In the genomic region with DNA sequence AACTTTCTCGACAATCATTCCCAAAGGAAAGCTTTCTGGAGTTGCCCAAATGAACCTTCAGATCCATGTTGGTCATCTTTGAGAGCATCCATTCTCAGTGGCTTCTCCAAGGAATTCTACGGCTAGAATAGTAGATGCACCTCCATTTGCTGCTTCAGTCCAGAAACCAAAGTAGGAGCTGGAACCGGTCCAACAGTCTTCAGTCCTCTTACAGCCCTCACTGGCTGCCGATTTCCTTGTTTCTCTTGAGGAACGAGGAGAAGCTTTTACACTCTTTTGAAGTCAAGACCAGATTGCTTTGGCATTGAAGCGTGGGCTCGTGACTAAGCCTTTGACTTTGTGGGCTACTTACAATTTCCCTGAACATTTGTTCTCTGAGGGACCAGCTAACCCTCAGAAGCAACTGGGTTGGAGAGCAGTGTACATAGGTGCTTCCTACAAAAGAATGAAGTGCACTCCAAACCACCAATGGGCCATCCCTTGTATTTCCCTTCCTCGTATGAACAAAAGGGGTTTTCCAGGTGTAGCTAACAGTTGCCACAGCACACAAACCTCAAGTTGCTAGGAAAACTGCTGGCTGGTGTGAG, we compare ENCODE assay signal across 24 mouse cellular contexts. TPM values are rescaled to one million over a fixed set of nuclear protein-coding genes. Genes with fewer than 3 reads are reported as not detected.
A peak's percentile ranks its signal among the peaks of the same experiment; 100 is the strongest.
DNase-seq lines count a peak whose midpoint lies in the region; ATAC-seq and TF ChIP-seq lines count a peak whose summit lies in the region.
"Had no signal": no experiment of that assay in that cellular context is flagged by ENCODE, and none has a peak within 500 bp of the region (broad histone marks: within the 10 kb centered on the region; RNA-seq: fewer than 3 reads in every experiment).

No protein-coding gene starts in this region.

- no peak for ATAC-seq in embryonic facial prominence, embryonic 14.5 days (ENCODE audit: low read depth)
- ATAC-seq in kidney, embryonic 15.5 days (replicated peaks; ENCODE audit: low FRiP score) = no peak
- ATAC-seq in lung, postnatal 0 days = peak; percentile 81
- ATAC-seq in intestine, embryonic 15.5 days = no peak
- ATAC-seq: forebrain, embryonic 13.5 days; midbrain, embryonic 13.5 days; Patski had no signal

- H3K9me3 ChIP-seq in embryonic facial prominence, embryonic 14.5 days (ENCODE audit: control insufficient read depth, low read length) = no peaks in the 10 kb centered on the region
- no peaks in the 10 kb centered on the region for H3K9me3 ChIP-seq in embryonic facial prominence, embryonic 10.5 days
- no peaks in the 10 kb centered on the region for H3K9me3 ChIP-seq in kidney, embryonic 15.5 days (replicated peaks)
- H3K9me3 ChIP-seq in lung, postnatal 0 days (ENCODE audit: low read length) = no peaks in the 10 kb centered on the region
- H3K9me3 ChIP-seq in intestine, embryonic 15.5 days = no peaks in the 10 kb centered on the region
- H3K9me3 ChIP-seq: forebrain, embryonic 13.5 days; G1E; hindbrain, embryonic 12.5 days; megakaryocyte, embryonic 14.5 days; midbrain, embryonic 13.5 days; neural tube, embryonic 13.5 days had no signal

- peaks cover 77% of the 10 kb centered on the region for H3K36me3 ChIP-seq in embryonic facial prominence, embryonic 14.5 days (ENCODE audit: control insufficient read depth, insufficient read depth, low read length)
- H3K36me3 ChIP-seq in embryonic facial prominence, embryonic 10.5 days (replicated peaks) = peaks cover 98% of the 10 kb centered on the region
- H3K36me3 ChIP-seq in kidney, embryonic 15.5 days = peaks cover 95% of the 10 kb centered on the region
- H3K36me3 ChIP-seq in lung, postnatal 0 days (ENCODE audit: insufficient read depth, low read length) = 0 out of 2 replicates have a peak, but pooled peaks cover under 1% of the 10 kb centered on the region
- H3K36me3 ChIP-seq in intestine, embryonic 15.5 days = peaks cover 24% of the 10 kb centered on the region

- peak; percentile 9 for DNase-seq in embryonic facial prominence, embryonic 14.5 days (ENCODE audit: low spot score)
- no peak for DNase-seq in embryonic facial prominence, embryonic 10.5 days (ENCODE audit: low spot score)
- peak; percentile 28 for DNase-seq in kidney, postnatal 14 days
- DNase-seq in lung, postnatal 0 days (ENCODE audit: low spot score) = peak; percentile 80
- DNase-seq in left cerebral cortex, adult 11 months (ENCODE audit: low spot score) = no peak
- DNase-seq: adrenal gland, postnatal 14 days; cerebellum, adult 18-20 months; gastrocnemius, postnatal 36 days; heart, adult 18-20 months; heart, postnatal 36 days; kidney, adult 18-20 months; liver; thymus, postnatal 4 days had no signal

- H3K9ac ChIP-seq in embryonic facial prominence, embryonic 14.5 days (ENCODE audit: low read depth, low read length) = no peak overlapping the region
- H3K9ac ChIP-seq in kidney, embryonic 15.5 days = no peak overlapping the region
- H3K9ac ChIP-seq in lung, postnatal 0 days (replicated peaks; ENCODE audit: low read depth) = no peak overlapping the region
- no peak overlapping the region for H3K9ac ChIP-seq in intestine, embryonic 15.5 days
- H3K9ac ChIP-seq: forebrain, embryonic 13.5 days; hindbrain, embryonic 12.5 days; liver, embryonic 14.5 days; midbrain, embryonic 13.5 days; neural tube, embryonic 13.5 days had no signal

- no peak overlapping the region for H3K27ac ChIP-seq in embryonic facial prominence, embryonic 14.5 days (replicated peaks; ENCODE audit: low read depth, low read length)
- no peak overlapping the region for H3K27ac ChIP-seq in embryonic facial prominence, embryonic 10.5 days (replicated peaks)
- H3K27ac ChIP-seq in kidney, embryonic 15.5 days = no peak overlapping the region
- peak overlapping the region; percentile 14; the same call in 1 of the 2 replicates for H3K27ac ChIP-seq in lung, postnatal 0 days (ENCODE audit: low read length)
- H3K27ac ChIP-seq in intestine, embryonic 15.5 days = no peak overlapping the region
- H3K27ac ChIP-seq: forebrain, embryonic 13.5 days; hindbrain, embryonic 12.5 days; liver, embryonic 14.5 days; midbrain, embryonic 13.5 days; neural tube, embryonic 13.5 days had no signal

- no peak overlapping the region for H3K4me2 ChIP-seq in embryonic facial prominence, embryonic 14.5 days (ENCODE audit: low read depth, low read length)
- no peak overlapping the region for H3K4me2 ChIP-seq in kidney, embryonic 15.5 days
- H3K4me2 ChIP-seq in lung, postnatal 0 days (replicated peaks; ENCODE audit: low read depth, low read length) = no peak overlapping the region
- no peak overlapping the region for H3K4me2 ChIP-seq in intestine, embryonic 15.5 days (replicated peaks)
- H3K4me2 ChIP-seq: forebrain, embryonic 13.5 days; heart, embryonic 11.5 days; hindbrain, embryonic 12.5 days; midbrain, embryonic 13.5 days; neural tube, embryonic 13.5 days had no signal

- H3K4me1 ChIP-seq in embryonic facial prominence, embryonic 14.5 days (ENCODE audit: control insufficient read depth, insufficient read depth, low read length) = no peaks in the 10 kb centered on the region
- H3K4me1 ChIP-seq in embryonic facial prominence, embryonic 10.5 days = no peaks in the 10 kb centered on the region
- no peaks in the 10 kb centered on the region for H3K4me1 ChIP-seq in kidney, embryonic 15.5 days
- no peaks in the 10 kb centered on the region for H3K4me1 ChIP-seq in lung, postnatal 0 days (ENCODE audit: insufficient read depth, low read depth, low read length)
- H3K4me1 ChIP-seq in intestine, embryonic 15.5 days (replicated peaks) = no peaks in the 10 kb centered on the region
- H3K4me1 ChIP-seq: forebrain, embryonic 13.5 days; hindbrain, embryonic 12.5 days; megakaryocyte, embryonic 14.5 days; midbrain, embryonic 13.5 days; neural tube, embryonic 13.5 days had no signal

- H3K27me3 ChIP-seq in embryonic facial prominence, embryonic 14.5 days (replicated peaks; ENCODE audit: control insufficient read depth, insufficient read depth, low read length) = no peaks in the 10 kb centered on the region
- H3K27me3 ChIP-seq in embryonic facial prominence, embryonic 10.5 days (replicated peaks; ENCODE audit: low read depth, poor library complexity, severe bottlenecking) = no peaks in the 10 kb centered on the region
- no peaks in the 10 kb centered on the region for H3K27me3 ChIP-seq in kidney, embryonic 15.5 days
- H3K27me3 ChIP-seq in lung, postnatal 0 days (replicated peaks; ENCODE audit: insufficient read depth, low read length) = no peaks in the 10 kb centered on the region
- no peaks in the 10 kb centered on the region for H3K27me3 ChIP-seq in intestine, embryonic 15.5 days (replicated peaks)
- H3K27me3 ChIP-seq: forebrain, embryonic 13.5 days; hindbrain, embryonic 12.5 days; megakaryocyte, embryonic 14.5 days; midbrain, embryonic 13.5 days; neural tube, embryonic 13.5 days; Patski had no signal

- WGBS in embryonic facial prominence, embryonic 14.5 days = 88% methylated on average over 8 of the region's 8 CpGs
- 94% methylated on average over 8 of the region's 8 CpGs for WGBS in embryonic facial prominence, embryonic 10.5 days
- 87% methylated on average over 8 of the region's 8 CpGs for WGBS in kidney, embryonic 15.5 days
- 54% methylated on average over 8 of the region's 8 CpGs for WGBS in lung, postnatal 0 days
- 87% methylated on average over 8 of the region's 8 CpGs for WGBS in intestine, embryonic 15.5 days

- TF ChIP-seq CTCF in lung, postnatal 0 days (IDR thresholded peaks at IDR 0.05) = no peak

- H3K4me3 ChIP-seq in embryonic facial prominence, embryonic 14.5 days (ENCODE audit: low read depth, low read length) = no peak overlapping the region
- H3K4me3 ChIP-seq in embryonic facial prominence, embryonic 10.5 days = no peak overlapping the region
- no peak overlapping the region for H3K4me3 ChIP-seq in kidney, embryonic 15.5 days (replicated peaks)
- no peak overlapping the region for H3K4me3 ChIP-seq in lung, postnatal 0 days (ENCODE audit: low read depth, low read length)
- H3K4me3 ChIP-seq in intestine, embryonic 15.5 days (replicated peaks) = no peak overlapping the region
- H3K4me3 ChIP-seq: forebrain, embryonic 13.5 days; hindbrain, embryonic 12.5 days; megakaryocyte, embryonic 14.5 days; midbrain, embryonic 13.5 days; neural tube, embryonic 13.5 days had no signal

- TF ChIP-seq EP300 in lung, postnatal 0 days (IDR thresholded peaks at IDR 0.05) = 0 out of 2 replicates have a peak, but pooled peaks have one; percentile 26

RNA-seq across cellular contexts. Expression of a gene that starts 10.2 kb away (rescaled TPM):
- polyA plus RNA-seq in embryonic facial prominence, embryonic 14.5 days (2014; fragmentation: Nextera tagmentation; extraction: Ambion mirVana) = 0.70 and 0.77 TPM in 2 replicates
- polyA plus RNA-seq in embryonic facial prominence, embryonic 10.5 days (2016; fragmentation: Nextera tagmentation; extraction: Ambion mirVana) = 0.05 and 0.17 TPM in 2 replicates
- polyA plus RNA-seq in kidney, embryonic 15.5 days (2015; fragmentation: Nextera tagmentation; extraction: Ambion mirVana) = 1.2 and 1.5 TPM in 2 replicates
- 0.13 and 0.32 TPM in 2 replicates for polyA plus RNA-seq in lung, postnatal 0 days (2015; fragmentation: Nextera tagmentation; extraction: Ambion mirVana)
- polyA plus RNA-seq in intestine, embryonic 15.5 days (2015; fragmentation: Nextera tagmentation; extraction: Ambion mirVana) = 0.10 and 0.18 TPM in 2 replicates
- polyA plus RNA-seq: G1E had no signal

RNA-seq across cellular contexts. Expression of a gene that starts 13.2 kb away (rescaled TPM):
- 60.4 and 65.0 TPM in 2 replicates for polyA plus RNA-seq in embryonic facial prominence, embryonic 14.5 days (2014; fragmentation: Nextera tagmentation; extraction: Ambion mirVana)
- 100 and 103 TPM in 2 replicates for polyA plus RNA-seq in embryonic facial prominence, embryonic 10.5 days (2016; fragmentation: Nextera tagmentation; extraction: Ambion mirVana)
- 85.8 and 86.4 TPM in 2 replicates for polyA plus RNA-seq in kidney, embryonic 15.5 days (2015; fragmentation: Nextera tagmentation; extraction: Ambion mirVana)
- polyA plus RNA-seq in lung, postnatal 0 days (2015; fragmentation: Nextera tagmentation; extraction: Ambion mirVana) = 25.4 and 26.7 TPM in 2 replicates
- polyA plus RNA-seq in intestine, embryonic 15.5 days (2015; fragmentation: Nextera tagmentation; extraction: Ambion mirVana) = 67.1 and 71.1 TPM in 2 replicates

RNA-seq across cellular contexts. Expression of a gene that starts 55.3 kb away (rescaled TPM):
- 16.3 and 18.5 TPM in 2 replicates for polyA plus RNA-seq in embryonic facial prominence, embryonic 14.5 days (2014; fragmentation: Nextera tagmentation; extraction: Ambion mirVana)
- 11.6 and 12.3 TPM in 2 replicates for polyA plus RNA-seq in embryonic facial prominence, embryonic 10.5 days (2016; fragmentation: Nextera tagmentation; extraction: Ambion mirVana)
- polyA plus RNA-seq in kidney, embryonic 15.5 days (2015; fragmentation: Nextera tagmentation; extraction: Ambion mirVana) = 15.6 and 16.4 TPM in 2 replicates
- 13.4 and 16.3 TPM in 2 replicates for polyA plus RNA-seq in lung, postnatal 0 days (2015; fragmentation: Nextera tagmentation; extraction: Ambion mirVana)
- polyA plus RNA-seq in intestine, embryonic 15.5 days (2015; fragmentation: Nextera tagmentation; extraction: Ambion mirVana) = 11.3 and 11.4 TPM in 2 replicates

Comparison
In these comparisons a context has a peak if more than half of its experiments do, and no peak if none do; other contexts are left out.
1. DNase-seq: peak in embryonic facial prominence, embryonic 14.5 days (single experiment), kidney, postnatal 14 days (single experiment) and lung, postnatal 0 days (single experiment); none in embryonic facial prominence, embryonic 10.5 days (single experiment) and left cerebral cortex, adult 11 months (single experiment).